Mouse (Mus musculus) heart, adult 2 months (tissue): ENCODE results near the gene Wdr24.

ENCODE experiments used
- CTCF ChIP-seq: fragments of 200-600 bp; IDR thresholded peaks from 2 replicates; pipeline ENCODE4 v1.8.1; 2022; ENCODE audit warnings: antibody characterized with exemption, mild to moderate bottlenecking, moderate library complexity
- EP300 ChIP-seq: fragments of 200-500 bp; IDR thresholded peaks from 2 replicates; pipeline ENCODE4 v1.6.1; 2011; ENCODE audit warnings: low read depth, low read length, control low read depth; ENCODE audit not compliant: insufficient read depth
- POLR2A ChIP-seq: fragments of 200-500 bp; IDR thresholded peaks from 2 replicates; pipeline ENCODE4 v1.6.1; 2011; ENCODE audit warnings: mild to moderate bottlenecking, low read depth, low read length, control low read depth; ENCODE audit not compliant: insufficient read depth

DNA sequence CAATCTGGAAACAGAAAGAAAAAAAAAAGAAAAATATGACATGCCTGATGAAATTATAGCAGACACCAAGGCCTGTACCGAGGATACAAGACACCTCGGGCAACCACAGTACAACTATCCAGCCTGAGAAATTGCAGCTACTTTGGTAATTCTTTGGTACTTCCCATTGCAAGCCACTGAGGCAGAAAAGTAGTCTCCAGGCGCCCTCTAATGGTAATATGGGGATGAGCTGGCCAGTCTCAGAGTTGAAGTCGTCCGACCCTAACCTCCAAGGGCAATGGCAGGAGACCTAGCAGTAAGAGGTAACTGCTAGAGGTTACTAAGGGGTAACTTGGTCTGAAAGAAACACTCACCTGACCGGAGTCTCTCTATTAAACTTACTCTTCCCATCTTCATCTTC lies 22.4 kb upstream of the Wdr24 start:
- TF ChIP-seq CTCF (peak; percentile 97), EP300 (peak; percentile 70; the same call in 1 of the 2 replicates), POLR2A (no peak)
